Mouse (Mus musculus): ENCODE measurements around the gene Lmf2.

Lmf2 gene

GRCm38 (mm10) chr15:89372068-89372467 lies 16.6 kb upstream of the Lmf2 start:
- DNase-seq = peak; percentile 45

- DNase-seq = peak; percentile 94
These were observed 9.7 kb upstream of the Lmf2 start for GRCm38 (mm10) chr15:89365141-89365551.

- no peak for DNase-seq
These were observed 7.6 kb upstream of the Lmf2 start for GRCm38 (mm10) chr15:89363051-89363450.

GRCm38 (mm10) chr15:89358784-89359183 lies 3.3 kb upstream of the Lmf2 start:
- no peak for DNase-seq

DNA sequence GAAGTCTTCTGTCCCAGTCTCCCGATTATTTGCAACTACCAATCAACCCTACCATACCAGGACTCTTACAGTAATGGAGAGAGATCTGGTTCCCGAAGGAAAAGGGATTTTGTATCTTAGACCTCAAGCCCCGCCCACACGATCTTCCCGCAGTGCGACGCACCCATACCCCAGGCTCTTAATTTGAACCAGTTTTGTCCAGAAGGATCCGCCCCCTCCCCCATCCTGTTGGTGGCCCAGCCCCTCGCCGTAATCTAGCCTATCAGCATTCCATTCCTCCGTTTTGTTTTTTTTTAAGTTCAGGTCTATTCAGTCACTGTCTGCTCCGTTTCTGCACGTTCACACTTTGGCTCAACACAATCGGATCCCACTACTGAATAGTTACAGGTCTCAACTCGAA lies 913 bp upstream of the Lmf2 start:
- peak; percentile 65 for DNase-seq

GRCm38 (mm10) chr15:89354455-89354854 lies 1.0 kb downstream of the Lmf2 start:
- DNase-seq = peak; percentile 50

DNA sequence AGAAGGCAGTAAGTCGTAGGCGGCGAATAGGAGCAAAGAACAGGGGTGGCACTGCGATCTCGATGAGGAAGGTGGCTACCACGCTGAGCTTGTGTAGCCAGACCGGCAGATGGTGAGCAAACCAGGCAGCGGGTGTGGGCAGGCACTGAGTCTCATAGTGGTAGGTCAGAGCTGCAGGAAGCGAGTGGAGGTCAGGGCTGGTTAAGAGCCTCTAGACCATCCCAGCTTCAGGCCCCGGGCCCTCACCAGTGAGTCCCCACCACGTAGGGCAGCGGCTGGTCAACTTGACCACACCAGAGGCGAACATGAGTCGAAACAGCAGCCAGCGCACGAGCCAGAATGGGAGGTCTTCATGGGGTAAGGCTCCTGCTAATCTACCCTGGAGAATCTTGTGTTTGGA lies 1.6 kb downstream of the Lmf2 start:
- DNase-seq = peak; percentile 33

DNA sequence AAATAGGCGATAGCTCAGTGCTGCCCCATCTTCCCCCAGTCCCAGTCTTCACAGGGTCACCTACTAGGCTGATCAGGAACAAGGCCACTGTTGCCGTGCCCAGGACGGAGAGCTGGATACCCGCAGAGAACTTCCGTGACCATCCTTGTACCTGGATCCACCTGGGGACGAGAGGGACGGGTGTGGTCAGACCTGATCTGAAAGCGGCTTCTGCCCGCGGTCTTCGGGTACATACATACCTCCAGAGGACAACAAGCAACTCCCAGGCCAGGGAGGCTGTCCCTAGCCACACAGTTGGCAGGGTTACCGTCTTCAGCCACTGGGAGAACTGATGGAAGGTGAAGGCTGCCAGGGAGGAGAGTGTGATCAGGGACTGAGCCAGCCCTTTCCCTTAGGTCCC lies 2.7 kb downstream of the Lmf2 start:
- DNase-seq = no peak

DNA sequence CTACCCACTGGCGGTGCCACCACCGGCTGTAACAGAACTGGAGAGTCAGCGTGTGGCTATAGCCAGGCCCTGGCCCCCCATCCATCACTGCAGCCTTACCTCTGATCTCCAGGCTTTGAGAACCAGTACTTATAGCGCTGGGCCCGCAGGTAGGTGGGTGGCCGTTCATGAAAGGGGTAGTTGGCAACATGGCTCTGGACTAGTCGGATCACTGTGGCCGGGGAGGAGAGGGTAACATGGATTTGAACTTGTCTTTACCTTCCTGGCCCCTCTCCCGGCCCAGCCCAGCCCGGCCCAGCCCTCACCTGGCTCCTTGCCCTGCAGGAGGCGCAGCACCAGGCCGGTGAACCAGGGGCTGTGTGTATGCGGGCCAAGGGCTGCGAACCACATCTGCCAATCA lies 3.4 kb downstream of the Lmf2 start:
- DNase-seq = no peak

- DNase-seq = no peak
These were observed 4.2 kb downstream of the Lmf2 start for GRCm38 (mm10) chr15:89351302-89351701.

GRCm38 (mm10) chr15:89350447-89350846 lies 5.0 kb downstream of the Lmf2 start:
- no peak for DNase-seq

DNA sequence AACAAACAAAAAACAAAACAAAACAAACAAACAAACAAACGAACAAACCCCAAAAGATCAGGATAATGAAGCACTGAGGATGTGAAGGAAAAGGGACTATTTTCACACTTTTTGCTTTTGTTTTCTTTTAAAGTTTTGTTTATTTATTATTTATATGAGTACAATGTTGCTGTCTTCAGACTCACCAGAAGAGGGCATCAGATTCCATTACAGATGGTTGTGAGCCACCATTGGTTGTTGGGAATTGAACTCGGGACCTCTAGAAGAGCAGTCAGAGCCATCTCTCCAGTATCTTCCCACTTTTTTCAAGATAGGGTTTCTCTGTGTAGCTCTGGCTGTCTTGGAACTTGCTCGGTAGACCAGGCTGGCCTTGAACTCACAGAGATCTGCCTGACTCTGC lies 12.1 kb downstream of the Lmf2 start:
- DNase-seq = no peak

DNA sequence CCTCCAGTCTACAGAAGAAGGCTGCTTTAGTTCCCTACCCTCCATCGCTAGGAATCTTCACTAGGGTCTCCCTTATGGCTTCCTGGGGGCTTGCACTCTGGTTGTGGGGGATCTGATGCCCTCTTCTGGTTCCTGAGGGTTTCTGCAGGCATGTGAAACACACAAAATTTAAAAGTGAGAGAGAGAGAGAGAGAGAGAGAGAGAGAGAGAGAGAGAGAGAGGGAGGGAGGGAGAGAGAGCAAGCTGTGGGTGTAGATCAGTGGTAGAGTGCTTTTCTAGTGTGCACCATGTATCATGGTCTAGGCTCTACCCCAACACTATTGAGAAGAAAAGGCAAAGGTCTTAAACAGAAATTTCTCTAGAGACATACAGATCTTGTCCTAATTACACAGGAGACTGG lies 13.8 kb downstream of the Lmf2 start:
- DNase-seq = no peak

- no peak for DNase-seq
These were observed 15.3 kb downstream of the Lmf2 start for GRCm38 (mm10) chr15:89340136-89340535.

DNA sequence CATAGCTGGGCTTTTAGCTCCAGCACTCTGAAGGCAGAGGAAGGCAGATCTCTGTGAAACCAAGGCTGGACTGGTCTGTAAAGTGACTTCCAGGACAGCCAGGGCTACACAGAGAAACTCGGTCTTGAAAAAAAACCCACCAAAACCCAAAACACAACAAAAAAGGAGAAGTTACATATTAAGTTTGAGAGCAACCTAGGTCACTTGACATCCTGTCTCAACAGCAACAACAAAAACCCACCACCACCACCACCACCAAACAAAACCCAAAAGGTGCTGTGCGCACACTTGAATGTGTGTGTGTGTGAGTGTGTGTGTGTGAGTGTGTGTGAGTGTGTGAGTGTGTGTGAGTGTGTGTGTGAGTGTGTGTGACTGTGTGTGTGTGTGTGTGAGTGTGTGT lies 15.8 kb downstream of the Lmf2 start:
- no peak for DNase-seq

GRCm38 (mm10) chr15:89336422-89336821 lies 19.0 kb downstream of the Lmf2 start:
- no peak for DNase-seq

- no peak for DNase-seq
These were observed 20.5 kb downstream of the Lmf2 start for GRCm38 (mm10) chr15:89334774-89335537.

DNA sequence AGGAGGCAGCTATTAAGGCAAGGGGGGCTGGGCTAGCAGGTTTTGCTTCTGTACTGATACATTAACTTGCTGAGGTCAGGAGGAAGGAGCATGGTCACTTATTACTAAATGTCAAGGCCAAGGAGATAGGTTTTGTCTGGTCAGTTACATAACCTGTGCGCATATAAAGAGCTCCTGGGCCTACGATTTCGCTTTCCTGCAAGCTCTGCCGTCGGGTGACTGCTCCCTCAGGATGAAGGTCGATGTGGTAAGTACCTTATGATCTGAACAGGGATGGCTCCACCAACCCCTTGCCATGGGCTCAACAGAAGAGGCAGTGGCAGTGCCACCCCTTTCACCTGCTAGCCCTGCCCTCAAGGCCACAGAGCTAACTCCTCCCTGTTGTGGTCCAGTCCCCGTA lies 21.2 kb downstream of the Lmf2 start, which contains the start of gene Miox:
Miox (plus strand) TSS at position 128 of the 400 bp plus-strand sequence.
- no peak for DNase-seq

DNA sequence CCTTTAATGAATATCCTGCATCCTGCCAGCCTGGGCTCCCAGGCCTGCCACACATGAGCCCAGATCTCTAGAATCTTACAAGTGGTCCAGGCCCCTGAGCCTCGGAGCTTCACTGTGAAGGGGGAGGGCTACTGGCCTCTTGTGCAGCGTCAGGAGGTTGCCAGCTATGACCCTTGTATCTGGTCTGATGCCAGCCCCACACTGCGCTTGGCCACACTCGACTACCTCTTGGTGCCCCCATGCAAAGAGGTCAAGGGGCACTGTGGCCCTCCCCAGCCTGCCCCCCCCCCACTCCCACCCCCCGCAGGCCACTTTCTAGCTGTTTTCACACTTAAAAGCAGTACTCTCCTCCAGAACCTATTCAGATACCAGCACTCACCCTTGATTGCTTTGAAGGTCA lies 29.0 kb downstream of the Lmf2 start:
- DNase-seq = no peak

- no peak for DNase-seq
These were observed 31.8 kb downstream of the Lmf2 start for GRCm38 (mm10) chr15:89323656-89324055.

DNA sequence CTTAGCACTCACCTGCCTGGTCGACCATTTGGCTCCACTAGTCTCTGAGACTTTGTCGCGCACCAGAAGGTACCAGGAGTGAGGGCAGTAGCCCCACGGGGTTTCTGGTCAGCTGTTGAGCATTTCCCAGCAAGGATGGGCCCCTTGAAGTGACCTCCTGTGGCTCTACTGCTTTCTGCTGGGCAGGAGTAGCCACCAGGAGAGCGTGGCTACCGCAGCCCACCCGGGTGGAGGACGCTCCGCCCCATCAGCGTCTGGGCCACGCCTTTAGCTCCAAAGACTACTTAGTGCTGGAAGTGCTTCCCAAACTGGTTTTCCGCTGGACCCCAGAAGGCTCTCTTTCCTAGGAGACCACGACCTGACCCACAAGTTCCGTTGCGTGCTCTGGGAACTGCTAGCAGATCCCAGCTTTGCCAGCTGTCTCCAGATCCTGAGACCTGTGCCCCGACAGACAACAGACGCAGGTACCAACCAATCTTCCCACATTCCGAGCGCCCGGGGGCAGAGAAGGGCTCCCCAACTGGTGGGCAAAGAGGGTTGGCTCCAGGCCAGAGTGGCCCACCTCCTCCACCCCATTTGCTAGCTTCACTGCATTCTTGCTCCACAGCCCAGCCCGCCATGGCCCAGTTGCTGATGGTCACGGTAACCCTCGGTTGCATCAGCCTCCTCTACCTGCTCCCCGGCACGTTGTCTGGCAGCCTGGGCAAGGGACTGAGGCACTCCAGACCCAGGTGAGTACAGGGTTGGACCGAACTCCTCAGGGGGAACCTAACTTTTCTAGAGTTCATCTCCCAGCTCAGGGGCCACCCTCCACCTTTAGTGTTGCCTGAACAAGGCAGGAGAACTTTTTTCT lies 32.6 kb downstream of the Lmf2 start, which contains the start of gene Adm2:
Adm2 (plus strand) TSS at position 51 of the 853 bp plus-strand sequence.
- peak; percentile 14 for DNase-seq

DNA sequence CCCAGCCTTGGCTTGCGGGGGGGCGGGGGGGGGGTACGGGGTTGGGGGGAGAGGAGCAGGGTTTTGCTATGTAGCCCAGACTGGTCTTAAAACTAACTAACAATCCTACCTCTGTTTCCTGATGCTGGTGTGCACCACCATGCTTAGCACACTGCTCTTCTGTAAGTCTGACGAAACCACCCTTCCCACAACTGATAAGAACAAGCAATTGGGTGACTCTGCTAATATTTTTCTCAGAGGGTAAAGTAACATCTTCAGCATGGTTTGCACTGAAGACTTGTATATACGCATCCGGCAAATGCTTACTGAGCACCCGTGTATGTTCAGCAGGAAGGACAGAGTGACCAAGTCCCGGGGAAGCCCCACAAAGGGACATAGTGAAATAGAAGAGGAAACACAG lies 34.2 kb downstream of the Lmf2 start:
- no peak for DNase-seq

GRCm38 (mm10) chr15:89316146-89316545 lies 39.3 kb downstream of the Lmf2 start:
- peak; percentile 57 for DNase-seq

DNA sequence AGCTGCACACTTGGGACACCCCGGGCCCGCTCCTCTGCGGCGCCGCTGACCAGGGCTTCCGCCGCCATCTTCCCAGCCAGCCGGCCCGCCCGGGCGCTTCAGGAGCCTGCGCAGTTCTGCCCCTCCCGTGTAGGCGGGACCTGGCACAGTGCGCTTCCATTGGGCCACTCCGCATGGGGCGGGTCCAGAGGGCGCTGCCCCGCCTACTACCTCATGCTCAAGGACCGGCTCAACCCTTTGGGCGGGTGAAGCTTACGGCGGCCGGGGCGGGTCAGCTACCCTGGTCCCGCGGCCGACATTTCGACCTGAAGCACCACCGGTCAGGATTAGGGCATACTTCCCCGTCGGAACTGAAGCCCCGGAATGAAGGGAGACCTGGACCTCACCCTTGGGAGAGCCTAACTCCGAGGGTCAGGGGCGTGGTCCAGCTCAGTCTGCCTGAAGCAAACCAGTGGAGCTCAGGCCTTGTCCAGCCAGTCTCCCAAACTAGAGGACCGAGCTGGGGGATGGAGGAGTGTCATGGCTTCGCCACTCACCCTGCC lies 40.2 kb downstream of the Lmf2 start, which contains the start of gene Sbf1:
Sbf1 (minus strand) TSS at position 122 of the 542 bp plus-strand sequence.
- DNase-seq = peak; percentile 99

Measured in cerebellum, adult 9-11 months (tissue).